Mouse (Mus musculus): ENCODE results near the gene Gimap9. TPM values are rescaled to one million over a fixed set of nuclear protein-coding genes. Genes with fewer than 3 reads are reported as not detected.

Gimap9 gene
- polyA plus RNA-seq, 1 experiment: 10.4 TPM

- no peak for TF ChIP-seq POLR2A (IDR thresholded peaks at IDR 0.05; ENCODE audit: low read depth, low read length)
- no peak for TF ChIP-seq CTCF (IDR thresholded peaks at IDR 0.05; ENCODE audit: extremely low read depth, insufficient read depth, insufficient read length, insufficient replicate concordance)
- WGBS: 35% methylated on average over 7 of the region's 7 CpGs
- peaks cover 12% of the 10 kb centered on the region for H3K36me3 ChIP-seq (ENCODE audit: control insufficient read depth, insufficient read depth, low read length)
- H3K4me3 ChIP-seq (ENCODE audit: extremely low read depth, insufficient read depth, insufficient read length): peak overlapping the region; percentile 73
- no peak for DNase-seq (ENCODE audit: low read depth in 1 of 2, low spot score in 2 of 2)
- no peaks in the 10 kb centered on the region for H3K27me3 ChIP-seq (ENCODE audit: control insufficient read depth, insufficient read depth, low read length)
- H3K27ac ChIP-seq (ENCODE audit: insufficient read depth, low read length): peak overlapping the region; percentile 94
- peaks cover 21% of the 10 kb centered on the region for H3K4me1 ChIP-seq (ENCODE audit: control insufficient read depth, insufficient read depth, insufficient read length)
Measured at GRCm38 (mm10) chr6:48685694-48686665, 10.1 kb downstream of the Gimap9 start.

GRCm38 (mm10) chr6:48687077-48687476 lies 11.1 kb downstream of the Gimap9 start:
- peak; percentile 10; the same call in 1 of the 2 replicates for TF ChIP-seq POLR2A (IDR thresholded peaks at IDR 0.05; ENCODE audit: low read depth, low read length)
- no peak for TF ChIP-seq CTCF (IDR thresholded peaks at IDR 0.05; ENCODE audit: extremely low read depth, insufficient read depth, insufficient read length, insufficient replicate concordance)
- Histone ChIP-seq H3K4me1 (ENCODE audit: control insufficient read depth, insufficient read depth, insufficient read length) (peaks cover 19% of the 10 kb centered on the region), H3K27me3 (ENCODE audit: control insufficient read depth, insufficient read depth, low read length) (no peaks in the 10 kb centered on the region), H3K4me3 (ENCODE audit: extremely low read depth, insufficient read depth, insufficient read length) (peak overlapping the region; percentile 61), H3K36me3 (ENCODE audit: control insufficient read depth, insufficient read depth, low read length) (peaks cover 21% of the 10 kb centered on the region), H3K27ac (ENCODE audit: insufficient read depth, low read length) (peak overlapping the region; percentile 94)
- DNase-seq (ENCODE audit: low read depth in 1 of 2, low spot score in 2 of 2): no peak
- 37% methylated on average over 2 of the region's 2 CpGs for WGBS

DNA sequence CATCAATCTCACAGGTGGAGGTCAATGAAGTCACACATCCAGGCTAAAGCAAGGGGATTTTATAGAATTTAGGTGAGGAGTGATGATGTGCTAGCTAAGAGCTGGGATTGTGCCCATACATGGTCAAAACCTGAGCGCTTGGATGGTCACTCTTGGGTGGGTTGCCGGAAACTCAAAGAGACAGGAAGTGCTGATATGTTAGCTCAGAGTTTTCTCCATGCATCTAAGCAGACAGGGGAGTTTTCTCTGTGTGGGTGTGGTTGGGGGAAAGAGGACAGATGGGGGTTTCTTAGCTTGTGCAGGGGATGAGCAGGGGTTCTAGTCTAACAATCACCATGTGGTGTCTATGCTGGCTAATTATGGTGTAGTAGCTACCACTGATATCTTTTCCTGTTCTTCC lies 13.4 kb downstream of the Gimap9 start:
- peaks cover 27% of the 10 kb centered on the region for H3K4me1 ChIP-seq (ENCODE audit: control insufficient read depth, insufficient read depth, insufficient read length)
- TF ChIP-seq CTCF (IDR thresholded peaks at IDR 0.05; ENCODE audit: extremely low read depth, insufficient read depth, insufficient read length, insufficient replicate concordance): no peak
- TF ChIP-seq POLR2A (IDR thresholded peaks at IDR 0.05; ENCODE audit: low read depth, low read length): no peak
- peaks cover 22% of the 10 kb centered on the region for H3K36me3 ChIP-seq (ENCODE audit: control insufficient read depth, insufficient read depth, low read length)
- H3K4me3 ChIP-seq (ENCODE audit: extremely low read depth, insufficient read depth, insufficient read length): peak overlapping the region; percentile 6; the same call in 1 of the 2 replicates
- peak overlapping the region; percentile 73 for H3K27ac ChIP-seq (ENCODE audit: insufficient read depth, low read length)
- WGBS: 19% methylated on average over 2 of the region's 2 CpGs
- peak in 1 of 2 experiments; percentile 55 for DNase-seq (ENCODE audit: low read depth in 1 of 2, low spot score in 2 of 2)
- H3K27me3 ChIP-seq (ENCODE audit: control insufficient read depth, insufficient read depth, low read length): no peaks in the 10 kb centered on the region

DNA sequence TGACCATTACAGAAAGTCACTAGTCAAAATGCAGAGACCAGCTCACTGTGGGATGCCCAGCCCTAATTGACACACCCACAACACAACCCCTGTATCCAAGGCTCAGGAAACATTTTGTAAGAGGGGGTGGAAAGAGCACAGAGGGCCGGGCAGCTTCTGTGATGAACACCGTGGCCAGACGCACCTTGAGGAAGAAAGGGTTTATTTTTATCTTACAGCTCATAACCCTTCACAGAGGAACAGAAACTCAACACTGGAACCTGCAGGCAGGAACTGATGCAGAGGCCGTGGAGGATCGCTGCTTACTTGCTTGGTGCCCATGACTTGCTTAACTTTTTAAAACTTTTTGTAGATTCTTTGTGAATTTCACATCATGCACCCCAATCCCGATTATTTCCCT lies 17.0 kb downstream of the Gimap9 start:
- 25% methylated on average over 6 of the region's 6 CpGs for WGBS
- peak overlapping the region; percentile 84 for H3K27ac ChIP-seq (ENCODE audit: insufficient read depth, low read length)
- DNase-seq (ENCODE audit: low read depth in 1 of 2, low spot score in 2 of 2): peak; percentile 61 to 62
- H3K4me3 ChIP-seq (ENCODE audit: extremely low read depth, insufficient read depth, insufficient read length): no peak overlapping the region
- H3K4me1 ChIP-seq (ENCODE audit: control insufficient read depth, insufficient read depth, insufficient read length): peaks cover 19% of the 10 kb centered on the region
- no peaks in the 10 kb centered on the region for H3K27me3 ChIP-seq (ENCODE audit: control insufficient read depth, insufficient read depth, low read length)
- TF ChIP-seq POLR2A (IDR thresholded peaks at IDR 0.05; ENCODE audit: low read depth, low read length): no peak; the same call in 1 of the 2 replicates
- no peak for TF ChIP-seq CTCF (IDR thresholded peaks at IDR 0.05; ENCODE audit: extremely low read depth, insufficient read depth, insufficient read length, insufficient replicate concordance)
- H3K36me3 ChIP-seq (ENCODE audit: control insufficient read depth, insufficient read depth, low read length): peaks cover 18% of the 10 kb centered on the region

- WGBS: 86% methylated on average over 4 of the region's 4 CpGs
- peak overlapping the region; percentile 81 for H3K27ac ChIP-seq (ENCODE audit: insufficient read depth, low read length)
- no peak overlapping the region for H3K4me3 ChIP-seq (ENCODE audit: extremely low read depth, insufficient read depth, insufficient read length)
- H3K27me3 ChIP-seq (ENCODE audit: control insufficient read depth, insufficient read depth, low read length): no peaks in the 10 kb centered on the region
- peak in 1 of 2 experiments; percentile 6 for DNase-seq (ENCODE audit: low read depth in 1 of 2, low spot score in 2 of 2)
- no peak for TF ChIP-seq POLR2A (IDR thresholded peaks at IDR 0.05; ENCODE audit: low read depth, low read length)
- H3K4me1 ChIP-seq (ENCODE audit: control insufficient read depth, insufficient read depth, insufficient read length): peaks cover 43% of the 10 kb centered on the region
- H3K36me3 ChIP-seq (ENCODE audit: control insufficient read depth, insufficient read depth, low read length): peaks cover 9% of the 10 kb centered on the region
Measured at GRCm38 (mm10) chr6:48696830-48697554, 21.1 kb downstream of the Gimap9 start.

DNA sequence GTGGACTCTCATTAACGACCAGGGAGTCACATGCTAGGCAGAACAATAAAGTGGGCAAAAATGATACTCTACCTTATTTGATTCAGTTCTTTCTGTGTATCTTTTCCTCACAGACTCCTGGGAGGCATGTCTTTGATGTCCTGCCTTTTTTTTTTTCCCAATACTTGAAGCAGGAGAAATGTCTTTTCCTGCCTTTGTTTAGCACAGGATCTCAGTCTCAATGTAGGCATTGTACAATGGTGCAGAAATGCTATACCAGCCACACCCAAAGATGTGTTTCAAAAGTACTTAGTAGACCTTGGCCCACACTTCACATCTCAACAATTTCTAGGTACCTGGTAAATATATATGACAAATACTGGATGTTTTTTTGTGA lies 21.6 kb downstream of the Gimap9 start:
- H3K4me1 ChIP-seq (ENCODE audit: control insufficient read depth, insufficient read depth, insufficient read length): peaks cover 46% of the 10 kb centered on the region; the same call in 1 of the 2 replicates
- peaks cover 12% of the 10 kb centered on the region for H3K36me3 ChIP-seq (ENCODE audit: control insufficient read depth, insufficient read depth, low read length)
- peak overlapping the region; percentile 81 for H3K27ac ChIP-seq (ENCODE audit: insufficient read depth, low read length)
- no peak for TF ChIP-seq CTCF (IDR thresholded peaks at IDR 0.05; ENCODE audit: extremely low read depth, insufficient read depth, insufficient read length, insufficient replicate concordance)
- TF ChIP-seq POLR2A (IDR thresholded peaks at IDR 0.05; ENCODE audit: low read depth, low read length): no peak
- 53% methylated on average over 1 of the region's 1 CpGs for WGBS
- H3K27me3 ChIP-seq (ENCODE audit: control insufficient read depth, insufficient read depth, low read length): no peaks in the 10 kb centered on the region
- no peak for DNase-seq (ENCODE audit: low read depth in 1 of 2, low spot score in 2 of 2)
- no peak overlapping the region for H3K4me3 ChIP-seq (ENCODE audit: extremely low read depth, insufficient read depth, insufficient read length)

Data from spleen, adult 2 months (tissue).